Mouse (Mus musculus): Measurements from ENCODE around the gene Selenoi. TPM values are rescaled to one million over a fixed set of nuclear protein-coding genes. Genes with fewer than 3 reads are reported as not detected.
A peak's percentile ranks its signal among the peaks of the same experiment; 100 is the strongest.

Selenoi gene
- polyA plus RNA-seq, 1 experiment from 2014 or later: 19.4 TPM

DNA sequence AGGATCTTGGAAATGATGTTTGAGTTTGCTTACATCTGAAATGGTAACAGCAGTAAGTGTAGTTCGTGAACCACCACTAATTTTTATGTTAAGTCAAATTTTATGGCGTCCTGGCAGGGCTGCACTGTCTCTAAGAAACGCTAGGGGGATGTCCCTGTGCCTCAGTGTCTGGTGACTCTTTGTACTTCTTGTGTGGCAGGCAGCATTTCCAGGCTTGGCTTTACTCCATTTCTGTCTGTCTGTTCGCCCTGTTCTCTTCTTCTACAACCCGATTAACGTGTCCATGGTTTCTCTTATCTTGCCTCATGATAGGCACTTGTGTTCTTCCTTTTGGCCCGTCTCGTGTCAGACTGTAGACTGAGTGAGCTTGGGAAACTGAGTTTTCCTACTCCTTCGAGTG is 11.4 kb downstream of the Selenoi start:
- H3K4me3 ChIP-seq: no peak overlapping the region
- H3K9me3 ChIP-seq (replicated peaks): no peaks in the 10 kb centered on the region
- peaks cover 14% of the 10 kb centered on the region; the same call in 1 of the 2 replicates for H3K36me3 ChIP-seq
- 69% methylated on average over 9 of the region's 9 CpGs for WGBS
- no peaks in the 10 kb centered on the region for H3K27me3 ChIP-seq (ENCODE audit: low read depth, poor library complexity, severe bottlenecking)
- peaks cover 10% of the 10 kb centered on the region for H3K4me1 ChIP-seq
- DNase-seq (ENCODE audit: low spot score): no peak
- no peak overlapping the region for H3K27ac ChIP-seq

DNA sequence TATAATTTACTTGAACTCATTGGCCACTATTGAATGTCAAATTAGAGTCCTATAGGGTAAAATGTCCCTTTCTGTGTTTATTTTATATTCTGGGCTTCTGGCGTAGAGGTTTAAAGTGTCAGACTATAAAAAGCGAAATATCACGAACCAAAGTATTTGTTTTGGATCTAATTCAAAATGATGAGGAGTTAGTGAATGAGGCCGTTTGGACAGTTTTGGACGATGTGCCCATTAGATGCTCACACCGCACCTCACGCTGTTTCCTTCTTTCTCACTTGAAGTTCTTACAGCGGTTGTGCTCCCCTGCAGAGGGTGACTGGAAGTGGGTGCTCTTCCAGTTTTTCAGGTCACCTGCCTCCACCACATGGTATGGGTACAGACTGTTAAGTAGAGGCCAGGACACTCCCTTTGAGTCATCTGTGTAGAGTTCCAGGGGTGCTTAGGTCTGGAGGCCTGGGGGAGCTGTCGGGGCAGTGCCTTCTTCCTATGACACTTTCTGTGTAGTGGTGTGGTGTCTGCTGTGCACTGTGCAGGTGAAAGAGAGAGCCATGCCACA is 13.6 kb downstream of the Selenoi start:
- no peaks in the 10 kb centered on the region for H3K9me3 ChIP-seq (replicated peaks)
- peaks cover 10% of the 10 kb centered on the region for H3K4me1 ChIP-seq
- no peaks in the 10 kb centered on the region for H3K27me3 ChIP-seq (ENCODE audit: low read depth, poor library complexity, severe bottlenecking)
- H3K36me3 ChIP-seq: peaks cover 20% of the 10 kb centered on the region
- H3K27ac ChIP-seq: no peak overlapping the region
- WGBS: 97% methylated on average over 9 of the region's 9 CpGs
- H3K4me3 ChIP-seq: no peak overlapping the region
- no peak for DNase-seq (ENCODE audit: low spot score)

DNA sequence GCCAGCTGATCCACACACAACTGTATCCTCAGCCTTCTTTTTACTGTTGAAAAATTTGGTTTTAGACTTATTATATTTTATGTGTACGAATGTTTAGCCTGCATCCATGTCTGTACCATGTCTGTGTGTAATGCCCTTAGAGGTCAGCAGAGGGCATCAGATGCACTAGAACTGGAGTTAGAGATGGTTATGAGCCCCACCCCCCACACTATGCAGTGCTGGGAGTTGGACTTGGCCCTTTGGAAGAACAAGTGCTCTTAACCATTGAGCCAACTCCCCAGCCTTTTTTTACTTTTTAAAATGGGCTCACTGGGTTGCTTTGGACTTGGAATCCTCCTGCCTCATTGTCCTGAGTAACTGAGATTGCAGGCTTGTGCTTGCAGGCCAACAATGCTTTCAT is 15.3 kb downstream of the Selenoi start:
- no peak for DNase-seq (ENCODE audit: low spot score)
- Histone ChIP-seq H3K36me3 (peaks cover 32% of the 10 kb centered on the region), H3K27me3 (ENCODE audit: low read depth, poor library complexity, severe bottlenecking) (no peaks in the 10 kb centered on the region), H3K4me1 (peaks cover 10% of the 10 kb centered on the region), H3K4me3 (no peak overlapping the region), H3K27ac (no peak overlapping the region), H3K9me3 (replicated peaks) (no peaks in the 10 kb centered on the region)
- 98% methylated on average over 1 of the region's 1 CpGs for WGBS

DNA sequence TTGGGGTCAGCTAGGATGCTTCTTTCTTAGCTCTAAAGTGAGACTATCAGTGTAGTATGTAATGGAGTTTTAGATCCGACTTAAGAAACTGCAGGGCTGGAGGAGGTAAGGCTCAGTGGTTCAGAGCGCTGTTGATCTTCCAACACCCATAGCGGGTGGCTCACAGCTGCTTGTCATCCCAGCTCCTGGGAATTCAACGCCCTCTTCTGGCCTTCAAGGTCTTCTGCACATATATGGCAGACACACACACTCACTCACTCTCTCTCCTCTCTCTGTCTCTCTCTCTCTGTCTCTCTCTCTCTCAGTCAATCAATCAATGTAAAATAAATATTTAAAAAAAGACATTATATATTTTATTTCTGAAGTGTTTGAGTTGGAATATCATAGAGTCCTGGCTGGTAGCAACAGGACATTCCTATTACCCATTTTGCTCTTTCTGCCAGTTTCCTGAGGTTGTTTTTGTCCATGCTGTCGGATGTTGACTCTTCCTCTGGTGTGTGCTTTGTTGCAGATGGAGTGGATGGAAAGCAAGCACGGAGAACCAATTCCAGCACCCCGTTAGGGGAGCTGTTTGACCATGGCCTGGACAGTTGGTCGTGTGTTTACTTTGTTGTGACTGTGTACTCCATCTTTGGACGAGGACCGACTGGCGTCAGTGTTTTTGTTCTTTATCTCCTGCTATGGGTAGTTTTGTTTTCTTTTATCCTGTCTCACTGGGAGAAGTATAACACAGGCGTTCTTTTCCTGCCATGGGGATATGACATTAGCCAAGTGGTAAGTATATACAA is 23.4 kb downstream of the Selenoi start:
- no peak overlapping the region for H3K4me3 ChIP-seq
- no peak for DNase-seq (ENCODE audit: low spot score)
- H3K9me3 ChIP-seq (replicated peaks): no peaks in the 10 kb centered on the region
- 90% methylated on average over 12 of the region's 12 CpGs for WGBS
- H3K36me3 ChIP-seq: peaks cover 84% of the 10 kb centered on the region
- H3K27me3 ChIP-seq (ENCODE audit: low read depth, poor library complexity, severe bottlenecking): no peaks in the 10 kb centered on the region
- no peak overlapping the region for H3K27ac ChIP-seq
- no peaks in the 10 kb centered on the region for H3K4me1 ChIP-seq

- H3K27me3 ChIP-seq (ENCODE audit: low read depth, poor library complexity, severe bottlenecking): no peaks in the 10 kb centered on the region
- peaks cover 83% of the 10 kb centered on the region for H3K36me3 ChIP-seq
Observed at GRCm38 (mm10) chr5:30258776-30259175, 26.4 kb downstream of the Selenoi start.

GRCm38 (mm10) chr5:30270571-30271190 is 38.3 kb downstream of the Selenoi start:
- Histone ChIP-seq H3K4me1 (peaks cover 9% of the 10 kb centered on the region; the same call in 1 of the 2 replicates), H3K9me3 (replicated peaks) (no peaks in the 10 kb centered on the region), H3K27ac (no peak overlapping the region), H3K27me3 (ENCODE audit: low read depth, poor library complexity, severe bottlenecking) (no peaks in the 10 kb centered on the region), H3K36me3 (peaks cover 24% of the 10 kb centered on the region), H3K4me3 (no peak overlapping the region)
- 87% methylated on average over 11 of the region's 11 CpGs for WGBS
- no peak for DNase-seq (ENCODE audit: low spot score)

More at GRCm38 (mm10) chr5:30258776-30259175, 26.4 kb downstream of the Selenoi start:
- Histone ChIP-seq H3K27ac (no peak overlapping the region), H3K9me3 (replicated peaks) (no peaks in the 10 kb centered on the region), H3K4me1 (no peaks in the 10 kb centered on the region), H3K4me3 (no peak overlapping the region)
- no peak for DNase-seq (ENCODE audit: low spot score)
- WGBS: 93% methylated on average over 7 of the region's 7 CpGs

DNA sequence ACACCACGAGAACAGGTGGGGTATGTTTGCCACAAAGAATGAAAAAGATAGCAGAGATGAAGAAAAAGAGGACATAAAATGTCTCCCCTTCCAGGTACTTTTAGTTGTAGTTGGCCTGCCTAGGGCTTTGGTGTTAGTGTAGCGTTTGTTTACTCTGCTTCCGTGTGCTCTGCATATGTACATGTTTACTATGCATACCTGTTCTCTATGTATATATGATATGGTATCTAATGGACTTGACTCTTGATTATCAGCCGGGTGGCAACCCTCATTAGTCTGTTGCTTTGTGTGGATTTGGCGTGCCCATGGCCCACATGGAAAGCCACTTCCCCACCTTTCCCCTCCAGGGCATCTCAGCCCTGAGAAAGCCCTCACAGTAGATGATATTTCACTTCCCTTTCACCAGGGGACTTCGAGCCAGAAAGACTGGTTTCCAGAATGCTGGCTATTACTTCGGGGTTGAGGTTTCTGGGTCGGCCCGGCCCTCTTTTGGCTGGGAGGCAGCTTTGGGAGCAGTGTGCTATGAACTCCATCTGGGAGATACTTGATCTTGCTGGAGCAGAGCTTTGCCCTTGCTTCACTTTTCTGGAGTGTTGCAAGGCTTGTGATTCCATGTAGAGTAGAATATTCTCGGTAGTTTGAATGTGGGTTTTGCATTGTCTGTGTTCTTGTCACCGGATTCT is 39.4 kb downstream of the Selenoi start:
- no peak overlapping the region for H3K4me3 ChIP-seq
- DNase-seq (ENCODE audit: low spot score): no peak
- no peak overlapping the region for H3K27ac ChIP-seq
- peaks cover 9% of the 10 kb centered on the region; the same call in 1 of the 2 replicates for H3K4me1 ChIP-seq
- H3K9me3 ChIP-seq (replicated peaks): no peaks in the 10 kb centered on the region
- no peaks in the 10 kb centered on the region for H3K27me3 ChIP-seq (ENCODE audit: low read depth, poor library complexity, severe bottlenecking)
- WGBS: 90% methylated on average over 11 of the region's 11 CpGs
- H3K36me3 ChIP-seq: peaks cover 13% of the 10 kb centered on the region

DNA sequence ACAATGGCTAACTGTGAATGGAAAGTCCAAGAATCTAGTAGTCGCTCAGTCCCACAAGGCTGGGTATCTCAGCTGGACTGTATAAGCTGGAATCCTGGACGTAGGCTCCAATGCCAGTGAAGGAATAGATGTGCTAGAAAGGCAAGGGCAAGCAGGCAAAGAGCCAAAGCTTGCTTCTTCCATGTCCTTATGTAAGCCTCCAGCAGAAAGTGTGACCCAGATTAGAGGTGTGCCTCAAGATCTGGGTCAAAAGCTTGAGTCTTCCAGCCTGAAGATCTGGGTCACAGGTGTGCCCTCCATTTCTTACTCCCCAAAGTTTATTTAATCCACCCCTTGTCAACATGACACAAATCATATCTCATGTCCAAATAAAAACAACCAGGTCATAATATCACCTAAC is 44.0 kb downstream of the Selenoi start:
- no peak for DNase-seq (ENCODE audit: low spot score)
- Histone ChIP-seq H3K4me3 (no peak overlapping the region), H3K36me3 (no peaks in the 10 kb centered on the region), H3K4me1 (peaks cover 7% of the 10 kb centered on the region), H3K9me3 (replicated peaks) (no peaks in the 10 kb centered on the region), H3K27ac (no peak overlapping the region), H3K27me3 (ENCODE audit: low read depth, poor library complexity, severe bottlenecking) (peaks cover 9% of the 10 kb centered on the region; the same call in 1 of the 2 replicates)
- WGBS: 88% methylated on average over 2 of the region's 2 CpGs

DNA sequence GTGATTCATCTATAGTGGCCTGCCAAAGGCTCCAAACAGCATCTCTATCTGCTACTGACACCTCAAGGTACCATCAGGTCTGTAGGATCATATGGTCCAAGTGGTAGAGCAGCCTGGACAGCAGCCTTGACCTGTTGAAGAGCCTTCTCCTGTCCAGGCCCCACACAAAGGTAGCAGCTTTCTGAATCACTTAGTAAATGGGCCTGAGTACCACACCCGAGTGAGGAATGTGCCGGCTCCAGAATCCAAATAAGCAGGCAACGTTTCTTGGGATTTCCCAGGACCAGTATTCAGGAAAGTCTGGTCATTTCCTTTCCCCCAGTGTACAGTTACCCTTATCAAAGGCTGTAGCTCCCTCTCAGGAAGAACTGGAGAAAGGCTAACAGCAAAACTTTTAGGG is 46.6 kb downstream of the Selenoi start:
- H3K9me3 ChIP-seq (replicated peaks): no peaks in the 10 kb centered on the region
- peaks cover 10% of the 10 kb centered on the region for H3K4me1 ChIP-seq
- no peak overlapping the region for H3K4me3 ChIP-seq
- H3K27ac ChIP-seq: no peak overlapping the region
- DNase-seq (ENCODE audit: low spot score): no peak
- WGBS: 82% methylated on average over 3 of the region's 3 CpGs
- no peaks in the 10 kb centered on the region for H3K36me3 ChIP-seq
- peaks cover 13% of the 10 kb centered on the region; the same call in 1 of the 2 replicates for H3K27me3 ChIP-seq (ENCODE audit: low read depth, poor library complexity, severe bottlenecking)

- Histone ChIP-seq H3K9me3 (replicated peaks) (no peaks in the 10 kb centered on the region), H3K4me1 (peaks cover 10% of the 10 kb centered on the region), H3K36me3 (no peaks in the 10 kb centered on the region), H3K27me3 (ENCODE audit: low read depth, poor library complexity, severe bottlenecking) (peaks cover 13% of the 10 kb centered on the region; the same call in 1 of the 2 replicates), H3K4me3 (no peak overlapping the region), H3K27ac (no peak overlapping the region)
- no peak for DNase-seq (ENCODE audit: low spot score)
- 94% methylated on average over 4 of the region's 4 CpGs for WGBS
Observed at GRCm38 (mm10) chr5:30279446-30279845, 47.1 kb downstream of the Selenoi start.

DNA sequence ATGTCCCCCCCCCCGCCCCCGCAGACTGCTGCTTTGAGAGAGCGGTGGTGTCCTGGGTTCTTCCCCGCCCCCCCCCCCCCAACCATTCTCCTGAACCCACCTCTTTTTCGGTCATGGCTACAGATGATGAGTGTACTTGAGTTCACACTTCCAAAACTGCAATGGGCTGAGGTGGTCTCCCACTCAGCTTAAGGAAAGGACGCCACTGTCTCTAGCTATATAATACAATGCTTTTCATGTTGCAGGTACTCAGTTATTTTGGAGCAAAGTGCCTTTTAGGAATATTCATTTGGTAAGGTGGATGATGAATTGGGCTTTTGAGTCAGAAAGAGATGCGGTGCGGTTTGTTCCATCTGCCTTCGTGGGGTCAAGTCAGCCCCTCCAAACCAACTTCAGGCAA is 48.5 kb downstream of the Selenoi start:
- H3K27me3 ChIP-seq (ENCODE audit: low read depth, poor library complexity, severe bottlenecking): peaks cover 13% of the 10 kb centered on the region; the same call in 1 of the 2 replicates
- DNase-seq (ENCODE audit: low spot score): no peak
- 39% methylated on average over 9 of the region's 9 CpGs for WGBS
- no peak overlapping the region for H3K27ac ChIP-seq
- peak overlapping the region; percentile 58 for H3K4me3 ChIP-seq
- H3K4me1 ChIP-seq: peaks cover 10% of the 10 kb centered on the region
- H3K9me3 ChIP-seq (replicated peaks): 0 out of 2 replicates have a peak, but pooled peaks cover 2% of the 10 kb centered on the region
- H3K36me3 ChIP-seq: no peaks in the 10 kb centered on the region

DNA sequence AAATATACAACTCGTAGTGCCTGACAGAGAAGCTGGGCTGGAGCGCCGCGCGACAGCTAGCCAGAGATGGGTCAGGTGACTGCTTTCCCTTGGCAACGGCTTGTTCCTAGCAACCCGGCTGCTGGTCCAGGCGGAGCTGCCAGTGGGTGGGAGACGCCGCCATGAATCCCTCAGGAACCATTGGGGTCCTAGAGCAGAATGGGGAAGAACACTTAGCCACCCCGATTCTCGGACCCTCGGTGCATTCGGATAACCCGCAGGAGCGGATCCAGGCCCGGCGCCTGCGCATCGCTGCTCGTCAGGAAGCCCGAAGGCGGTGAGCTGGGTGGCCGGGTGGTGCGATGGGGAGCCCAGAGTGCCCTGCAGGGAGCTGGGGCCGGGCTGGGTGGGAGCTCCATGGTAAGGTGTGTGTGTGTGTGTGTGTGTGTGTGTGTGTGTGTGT is 48.9 kb downstream of the Selenoi start, which contains the start of gene Drc1:
Gene Drc1, plus strand, starts transcription at position 98 of the 442 bp plus-strand sequence.
- peak; percentile 70 for DNase-seq (ENCODE audit: low spot score)
- H3K27ac ChIP-seq: peak within 1 kb of the TSS; percentile 28; the same call in 1 of the 2 replicates
- WGBS: 5% methylated on average over 26 of the region's 26 CpGs

More for the DNA sequence above, 48.9 kb downstream of the Selenoi start, which contains the start of gene Drc1:
- H3K4me3 ChIP-seq: peak within 1 kb of the TSS; percentile 58
- H3K9me3 ChIP-seq (replicated peaks): 0 out of 2 replicates have a peak, but pooled peaks cover 2% of the 10 kb centered on the region
- H3K36me3 ChIP-seq: no peaks in the 10 kb centered on the region
- H3K27me3 ChIP-seq (ENCODE audit: low read depth, poor library complexity, severe bottlenecking): peaks cover 13% of the 10 kb centered on the region; the same call in 1 of the 2 replicates
- peaks cover 10% of the 10 kb centered on the region for H3K4me1 ChIP-seq
